Mouse (Mus musculus): ENCODE measurements around the gene Hdac2.

DNA sequence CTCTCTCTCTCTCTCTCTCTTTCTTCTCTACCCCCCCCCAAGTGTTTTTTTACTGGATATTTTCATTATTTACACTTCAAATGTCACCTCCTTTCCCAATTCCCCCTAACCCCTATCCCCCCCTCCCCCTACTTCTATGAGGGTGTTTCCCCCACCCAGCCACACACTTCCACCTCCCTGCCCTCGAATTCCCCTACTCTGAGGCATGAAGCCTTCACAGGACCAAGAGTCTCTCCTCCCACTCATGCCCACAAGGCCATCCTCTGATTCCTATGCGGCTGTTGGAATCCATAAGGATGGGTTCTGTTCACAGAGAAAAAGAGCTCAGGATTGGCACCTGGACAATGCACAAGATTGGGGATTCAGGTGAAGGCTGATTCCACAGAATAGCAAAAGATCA lies 38.1 kb upstream of the Hdac2 start:
- no peak for TF ChIP-seq POLR2A (IDR thresholded peaks at IDR 0.05; ENCODE audit: insufficient read depth, low read length)
- no peak for TF ChIP-seq CTCF (IDR thresholded peaks at IDR 0.05; ENCODE audit: low read depth, low read length)
- TF ChIP-seq EP300 (IDR thresholded peaks at IDR 0.05; ENCODE audit: insufficient read depth, low read depth, low read length), result no peak
